Mouse (Mus musculus): Measurements from ENCODE around the gene Comt. TPM values are rescaled to one million over a fixed set of nuclear protein-coding genes. Genes with fewer than 3 reads are reported as not detected.

Gene Comt
- total RNA-seq, 2 experiments from 2014 or later: 119 to 127 TPM

- DNase-seq: no peak
- intact Hi-C loops (cut with DNase I): no loop called here
Measured at GRCm38 (mm10) chr16:18376297-18376954, 50.2 kb downstream of the Comt start.

- no peak for DNase-seq
- intact Hi-C loops (cut with DNase I): no loop called here
Measured at GRCm38 (mm10) chr16:18373632-18374031, 53.0 kb downstream of the Comt start.

GRCm38 (mm10) chr16:18370197-18370596 is 56.5 kb downstream of the Comt start:
- no peak for DNase-seq
- intact Hi-C loops (cut with DNase I): no loop called here

- intact Hi-C loops (cut with DNase I): no loop called here
- no peak for DNase-seq
Measured at GRCm38 (mm10) chr16:18366849-18367248, 59.8 kb downstream of the Comt start.

GRCm38 (mm10) chr16:18362948-18363347 is 63.7 kb downstream of the Comt start:
- intact Hi-C loops (cut with DNase I): no loop called here
- DNase-seq: no peak

- no peak for DNase-seq
- intact Hi-C loops (cut with DNase I): no loop called here
Measured at GRCm38 (mm10) chr16:18360151-18360805, 66.4 kb downstream of the Comt start.

- DNase-seq: no peak
- intact Hi-C loops (cut with DNase I): no loop called here
Measured at GRCm38 (mm10) chr16:18357977-18358376, 68.7 kb downstream of the Comt start.

- peak; percentile 21 to 35 for DNase-seq
- intact Hi-C loops (cut with DNase I): no loop called here
Measured at GRCm38 (mm10) chr16:18356961-18357360, 69.7 kb downstream of the Comt start.

Small RNA genes lying within 50 kb of the gene (microRNA-seq; reads per million reads assigned to microRNA genes)
- 0 reads per million in 2 experiments for gene Gm26219

Other genes starting within 250 kb of the Comt start
- gene Ccdc188, start 209.0 kb downstream of the Comt start, total RNA-seq (2021): not detected
- gene Zdhhc8, start 191.7 kb downstream of the Comt start, total RNA-seq (2021): 10 to 100 TPM; 26.4 to 29.6 TPM
- 10 to 100 TPM; 21.8 to 24.9 TPM for gene Trmt2a, start 178.2 kb downstream of the Comt start, total RNA-seq (2021)
- 10 to 100 TPM; 43.6 to 52.4 TPM for gene Ranbp1, start 178.1 kb downstream of the Comt start, total RNA-seq (2021)
- not detected for gene Gm49776, start 168.5 kb downstream of the Comt start, total RNA-seq (2021)
- gene Dgcr8, start 137.6 kb downstream of the Comt start, total RNA-seq (2021): 10 to 100 TPM; 19.2 to 21.9 TPM
- gene Tango2, start 78.7 kb downstream of the Comt start, total RNA-seq (2021): 10 to 100 TPM; 91.6 to 98.4 TPM
- gene Arvcf, start 78.7 kb downstream of the Comt start, total RNA-seq (2021): 10 to 100 TPM; 17.9 to 21.6 TPM
- 10 to 100 TPM; 29.9 to 34.6 TPM for gene Txnrd2, start 468 bp downstream of the Comt start, total RNA-seq (2021)
- gene Gnb1l, start 71.9 kb upstream of the Comt start, total RNA-seq (2021): 1 to 10 TPM; 4.5 to 6.4 TPM
- 1 to 10 TPM; 2.5 to 4.3 TPM for gene Rtl10, start 72.0 kb upstream of the Comt start, total RNA-seq (2021)
- gene Tbx1, start 163.8 kb upstream of the Comt start, total RNA-seq (2021): under 1 TPM; 0.48 to 0.76 TPM
- under 1 TPM in 1 of 2 experiments, not detected in 1; 0.29 TPM for gene Gp1bb, start 195.6 kb upstream of the Comt start, total RNA-seq (2021)
- 1 to 10 TPM; 2.8 to 4.0 TPM for gene Gm49601, start 199.6 kb upstream of the Comt start, total RNA-seq (2021)
- 1 to 10 TPM; 6.7 to 7.6 TPM for gene Sept5, start 203.1 kb upstream of the Comt start, total RNA-seq (2021)